Mouse (Mus musculus) hindbrain, embryonic 11.5 days (tissue): Measurements from ENCODE around the gene Zfp619. TPM values are rescaled to one million over a fixed set of nuclear protein-coding genes. Genes with fewer than 3 reads are reported as not detected.
A peak's percentile ranks its signal among the peaks of the same experiment; 100 is the strongest.

ENCODE experiments used
- ATAC-seq: fragments of 200-750 bp; cut with Nextera tagmentation; 2 replicates; pipeline ENCODE4 v1.8.0; 2017; ENCODE audit warnings: mild to moderate bottlenecking, moderate TSS enrichment, moderate library complexity; ENCODE audit not compliant: low FRiP score
- DNase-seq: peaks from one replicate; pipeline ENCODE4 v3.0.0-alpha.2; 2015; ENCODE audit warnings: low spot score
- H3K27ac ChIP-seq: fragments of 300-500 bp; sonication (generic); 2 replicates; pipeline ENCODE4 v1.5.1; 2014; ENCODE audit warnings: mild to moderate bottlenecking, low read depth, low read length
- H3K27me3 ChIP-seq: fragments of 300-500 bp; sonication (generic); 2 replicates; pipeline ENCODE4 v1.6.1; 2014; ENCODE audit warnings: mild to moderate bottlenecking, low read length, moderate library complexity, mixed read lengths; ENCODE audit not compliant: control insufficient read depth, insufficient read depth
- H3K36me3 ChIP-seq: fragments of 300-500 bp; sonication (generic); 2 replicates; pipeline ENCODE4 v1.6.1; 2014; ENCODE audit warnings: mild to moderate bottlenecking, low read length, moderate library complexity, mixed read lengths; ENCODE audit not compliant: control insufficient read depth, insufficient read depth
- H3K4me1 ChIP-seq: fragments of 300-500 bp; sonication (generic); replicated peaks from 2 replicates; pipeline ENCODE4 v1.6.1; 2014; ENCODE audit warnings: low read length, mixed read lengths; ENCODE audit not compliant: control insufficient read depth, insufficient read depth
- H3K4me2 ChIP-seq: fragments of 300-500 bp; sonication (generic); replicated peaks from 2 replicates; pipeline ENCODE4 v1.6.1; 2014; ENCODE audit warnings: mild to moderate bottlenecking, low read depth, low read length
- H3K4me3 ChIP-seq: fragments of 300-500 bp; sonication (generic); 2 replicates; pipeline ENCODE4 v1.5.1; 2014; ENCODE audit warnings: low read depth, low read length
- H3K9ac ChIP-seq: fragments of 300-500 bp; sonication (generic); 2 replicates; pipeline ENCODE4 v1.6.1; 2014; ENCODE audit warnings: low read depth, low read length
- H3K9me3 ChIP-seq: fragments of 300-500 bp; sonication (generic); 2 replicates; pipeline ENCODE4 v1.6.1; 2016; ENCODE audit warnings: low read length; ENCODE audit not compliant: control insufficient read depth
- WGBS: fragments of 180-500 bp; shearing (Covaris S2); extraction: QIAGEN DNeasy Blood & Tissue Kit; methylation state at CpG from one replicate; pipeline ENCODE4 v1.1.7; 2014; 5-methylcytosine and 5-hydroxymethylcytosine counted together
- polyA plus RNA-seq: library from polyadenylated mRNA; unstranded; fragments of >200 nt; fragmentation: Nextera tagmentation; extraction: Ambion mirVana; gene quantifications from 2 replicates; pipeline ENCODE4 v1.2.1, GENCODE M21; 2014

Gene Zfp619
- polyA plus RNA-seq, 1 experiment from 2014 or later: 3.4 TPM

GRCm38 (mm10) chr7:39523703-39524424, 6.3 kb downstream of the Zfp619 start:
- DNase-seq: no peak
- Histone ChIP-seq H3K27ac (no peak overlapping the region), H3K4me2 (no peak overlapping the region), H3K9ac (no peak overlapping the region), H3K27me3 (no peaks in the 10 kb centered on the region), H3K9me3 (no peaks in the 10 kb centered on the region), H3K4me1 (no peaks in the 10 kb centered on the region), H3K36me3 (no peaks in the 10 kb centered on the region), H3K4me3 (no peak overlapping the region)
- ATAC-seq: no peak
- WGBS: 88% methylated on average over 1 of the region's 1 CpGs

GRCm38 (mm10) chr7:39543151-39543550, 25.6 kb downstream of the Zfp619 start:
- no peak for ATAC-seq
- Histone ChIP-seq H3K9ac (no peak overlapping the region), H3K27ac (no peak overlapping the region), H3K27me3 (no peaks in the 10 kb centered on the region), H3K4me3 (no peak overlapping the region), H3K9me3 (no peaks in the 10 kb centered on the region), H3K4me1 (no peaks in the 10 kb centered on the region), H3K36me3 (no peaks in the 10 kb centered on the region), H3K4me2 (no peak overlapping the region)
- WGBS: 92% methylated on average over 1 of the region's 1 CpGs
- DNase-seq: no peak

- H3K4me1 ChIP-seq: no peaks in the 10 kb centered on the region
- peak overlapping the region; percentile 49 for H3K9ac ChIP-seq
- H3K4me2 ChIP-seq: peak overlapping the region; percentile 74
- peak overlapping the region; percentile 42 for H3K4me3 ChIP-seq
- H3K9me3 ChIP-seq: no peaks in the 10 kb centered on the region
- H3K27ac ChIP-seq: peak overlapping the region; percentile 86
- WGBS: 1% methylated on average over 43 of the region's 43 CpGs
- H3K36me3 ChIP-seq: no peaks in the 10 kb centered on the region
- ATAC-seq (peak; percentile 92), DNase-seq (peak; percentile 82)
- H3K27me3 ChIP-seq: no peaks in the 10 kb centered on the region
These were observed 26.9 kb downstream of the Zfp619 start for GRCm38 (mm10) chr7:39544242-39545111.

- Histone ChIP-seq H3K4me3 (peak overlapping the region; percentile 42), H3K27ac (peak overlapping the region; percentile 86; the same call in 1 of the 2 replicates), H3K9ac (peak overlapping the region; percentile 49), H3K36me3 (no peaks in the 10 kb centered on the region), H3K4me1 (no peaks in the 10 kb centered on the region), H3K9me3 (no peaks in the 10 kb centered on the region), H3K27me3 (no peaks in the 10 kb centered on the region), H3K4me2 (peak overlapping the region; percentile 74)
- DNase-seq (no peak), ATAC-seq (no peak)
- 57% methylated on average over 10 of the region's 10 CpGs for WGBS
These were observed 27.6 kb downstream of the Zfp619 start for GRCm38 (mm10) chr7:39545134-39545533.

GRCm38 (mm10) chr7:39549336-39549735, 31.8 kb downstream of the Zfp619 start:
- no peaks in the 10 kb centered on the region for H3K27me3 ChIP-seq
- H3K36me3 ChIP-seq: no peaks in the 10 kb centered on the region
- ATAC-seq (no peak), DNase-seq (no peak)
- no peak overlapping the region for H3K4me2 ChIP-seq
- no peaks in the 10 kb centered on the region for H3K4me1 ChIP-seq
- 92% methylated on average over 2 of the region's 2 CpGs for WGBS
- H3K27ac ChIP-seq: no peak overlapping the region
- H3K4me3 ChIP-seq: no peak overlapping the region
- no peaks in the 10 kb centered on the region for H3K9me3 ChIP-seq
- H3K9ac ChIP-seq: no peak overlapping the region

GRCm38 (mm10) chr7:39551976-39552891, 34.7 kb downstream of the Zfp619 start:
- peak overlapping the region; percentile 72 for H3K9ac ChIP-seq
- ATAC-seq: peak; percentile 100
- WGBS: 3% methylated on average over 52 of the region's 52 CpGs
- no peaks in the 10 kb centered on the region for H3K36me3 ChIP-seq
- H3K4me2 ChIP-seq: peak overlapping the region; percentile 39
- no peaks in the 10 kb centered on the region for H3K9me3 ChIP-seq
- H3K27ac ChIP-seq: peak overlapping the region; percentile 86
- DNase-seq: peak; percentile 92
- H3K4me1 ChIP-seq: no peaks in the 10 kb centered on the region
- H3K4me3 ChIP-seq: peak overlapping the region; percentile 66
- no peaks in the 10 kb centered on the region for H3K27me3 ChIP-seq

- no peaks in the 10 kb centered on the region for H3K4me1 ChIP-seq
- H3K27ac ChIP-seq: no peak overlapping the region
- H3K4me2 ChIP-seq: peak overlapping the region; percentile 35
- DNase-seq: no peak
- H3K36me3 ChIP-seq: no peaks in the 10 kb centered on the region
- ATAC-seq: no peak
- no peaks in the 10 kb centered on the region for H3K9me3 ChIP-seq
- WGBS: 27% methylated on average over 5 of the region's 5 CpGs
- no peak overlapping the region for H3K9ac ChIP-seq
- peak overlapping the region; percentile 66 for H3K4me3 ChIP-seq
- no peaks in the 10 kb centered on the region for H3K27me3 ChIP-seq
These were observed 35.4 kb downstream of the Zfp619 start for GRCm38 (mm10) chr7:39552993-39553392.

- no peaks in the 10 kb centered on the region for H3K4me1 ChIP-seq
- DNase-seq (no peak), ATAC-seq (no peak)
- no peak overlapping the region for H3K4me3 ChIP-seq
- no peak overlapping the region for H3K27ac ChIP-seq
- H3K27me3 ChIP-seq: no peaks in the 10 kb centered on the region
- H3K4me2 ChIP-seq: no peak overlapping the region
- H3K9me3 ChIP-seq: no peaks in the 10 kb centered on the region
- WGBS: 90% methylated on average over 4 of the region's 4 CpGs
- no peaks in the 10 kb centered on the region for H3K36me3 ChIP-seq
- no peak overlapping the region for H3K9ac ChIP-seq
These were observed 36.3 kb downstream of the Zfp619 start for GRCm38 (mm10) chr7:39553871-39554270.
